Mouse (Mus musculus) heart, embryonic 13.5 days (tissue): ENCODE measurements at regions not wholly inside any gene's neighbourhood (a gene's known extent, or its start where the extent isn't known, plus 50 kb on each side); places are given as distances from the start of the nearest gene placed in this dataset.
A peak's percentile ranks its signal among the peaks of the same experiment; 100 is the strongest.

ENCODE experiments used
- ATAC-seq: fragments of 200-750 bp; cut with Nextera tagmentation; 2 replicates; pipeline ENCODE4 v1.8.0; 2017; ENCODE audit warnings: moderate TSS enrichment; ENCODE audit not compliant: insufficient number of reproducible peaks, low FRiP score, low TSS enrichment; ENCODE audit errors: extremely low read depth
- H3K27ac ChIP-seq: fragments of 300-500 bp; sonication (generic); replicated peaks from 2 replicates; pipeline ENCODE4 v1.5.1; 2015; ENCODE audit warnings: moderate library complexity, mild to moderate bottlenecking, inconsistent platforms
- H3K27me3 ChIP-seq: fragments of 300-500 bp; sonication (generic); replicated peaks from 2 replicates; pipeline ENCODE4 v1.6.1; 2015; ENCODE audit warnings: mild to moderate bottlenecking, inconsistent platforms
- H3K36me3 ChIP-seq: fragments of 300-500 bp; sonication (generic); 2 replicates; pipeline ENCODE4 v1.6.1; 2015; ENCODE audit warnings: mild to moderate bottlenecking, inconsistent platforms
- H3K4me1 ChIP-seq: fragments of 300-500 bp; sonication (generic); 2 replicates; pipeline ENCODE4 v1.6.1; 2015; ENCODE audit warnings: inconsistent platforms
- H3K4me2 ChIP-seq: fragments of 300-500 bp; sonication (generic); 2 replicates; pipeline ENCODE4 v1.6.1; 2015; ENCODE audit warnings: inconsistent platforms, mild to moderate bottlenecking, moderate library complexity
- H3K4me3 ChIP-seq: fragments of 300-500 bp; sonication (generic); 2 replicates; pipeline ENCODE4 v1.5.1; 2015; ENCODE audit warnings: moderate library complexity, mild to moderate bottlenecking, inconsistent platforms
- H3K9ac ChIP-seq: fragments of 300-500 bp; sonication (generic); 2 replicates; pipeline ENCODE4 v1.6.1; 2015; ENCODE audit warnings: inconsistent platforms, mild to moderate bottlenecking, moderate library complexity
- H3K9me3 ChIP-seq: fragments of 300-500 bp; sonication (generic); 2 replicates; pipeline ENCODE4 v1.6.1; 2016; ENCODE audit warnings: inconsistent platforms
- WGBS: fragments of 180-500 bp; shearing (Covaris S2); methylation state at CpG from one replicate; pipeline ENCODE4 v1.1.7; 2015; ENCODE audit warnings: mixed read lengths; 5-methylcytosine and 5-hydroxymethylcytosine counted together

DNA sequence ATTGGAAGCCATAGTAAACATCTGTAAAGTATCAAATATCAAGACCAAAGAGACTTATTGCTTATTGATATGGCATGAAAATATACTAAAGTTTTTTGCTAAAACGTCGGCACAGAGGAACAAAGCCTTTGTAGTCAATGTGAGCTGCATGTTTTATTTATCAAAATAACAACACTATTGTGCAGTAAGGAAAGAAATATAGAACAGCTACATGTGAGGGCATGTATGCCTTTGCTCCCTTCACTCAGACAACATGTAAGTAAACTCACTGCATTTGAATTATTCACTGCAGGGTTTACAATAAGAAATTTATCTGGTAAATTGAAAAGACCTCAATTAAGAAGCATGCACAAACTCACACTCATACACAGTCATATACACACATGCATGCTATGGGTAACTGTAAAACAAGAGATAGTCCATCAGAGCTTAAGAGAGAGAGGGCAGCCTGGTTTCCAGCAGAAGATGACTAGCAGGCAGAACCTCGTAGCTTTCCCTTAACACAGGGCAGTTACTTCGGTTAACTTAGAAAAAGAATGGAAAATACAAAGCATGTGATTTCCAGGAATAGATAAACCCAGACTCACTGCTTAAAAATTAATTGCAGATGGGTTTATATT lies 182.7 kb downstream of the Gm11146 start:
- ATAC-seq = no peak
- no peak overlapping the region for H3K27ac ChIP-seq
- no peak overlapping the region for H3K4me2 ChIP-seq
- no peaks in the 10 kb centered on the region for H3K9me3 ChIP-seq
- H3K36me3 ChIP-seq = no peaks in the 10 kb centered on the region
- H3K4me1 ChIP-seq = peaks cover 47% of the 10 kb centered on the region
- no peak overlapping the region for H3K9ac ChIP-seq
- H3K4me3 ChIP-seq = no peak overlapping the region
- H3K27me3 ChIP-seq = no peaks in the 10 kb centered on the region
- 51% methylated on average over 4 of the region's 4 CpGs for WGBS

DNA sequence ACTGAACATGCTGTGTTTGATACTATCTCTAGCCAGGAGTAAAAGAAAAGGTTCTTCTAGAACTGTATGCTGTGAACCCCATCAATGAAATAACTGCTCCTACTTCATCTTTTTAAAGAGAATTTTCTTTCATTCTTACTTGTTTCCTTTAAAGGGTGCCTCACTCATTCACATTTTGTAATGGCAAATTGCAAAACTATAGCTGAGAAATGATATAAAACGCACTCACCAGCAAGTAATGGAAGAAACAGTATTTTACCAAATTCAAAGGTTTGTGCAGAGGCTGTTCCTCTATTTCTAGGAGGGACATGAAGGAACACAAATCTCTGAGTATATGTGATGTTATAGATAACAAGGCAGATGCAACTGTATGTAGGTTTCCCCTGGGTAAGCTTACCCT lies 183.4 kb downstream of the Gm11146 start:
- Histone ChIP-seq H3K9ac (no peak overlapping the region), H3K4me1 (peaks cover 49% of the 10 kb centered on the region), H3K4me3 (no peak overlapping the region), H3K4me2 (no peak overlapping the region), H3K27ac (no peak overlapping the region), H3K27me3 (no peaks in the 10 kb centered on the region), H3K9me3 (no peaks in the 10 kb centered on the region), H3K36me3 (no peaks in the 10 kb centered on the region)
- WGBS = 83% methylated on average over 1 of the region's 1 CpGs
- no peak for ATAC-seq

DNA sequence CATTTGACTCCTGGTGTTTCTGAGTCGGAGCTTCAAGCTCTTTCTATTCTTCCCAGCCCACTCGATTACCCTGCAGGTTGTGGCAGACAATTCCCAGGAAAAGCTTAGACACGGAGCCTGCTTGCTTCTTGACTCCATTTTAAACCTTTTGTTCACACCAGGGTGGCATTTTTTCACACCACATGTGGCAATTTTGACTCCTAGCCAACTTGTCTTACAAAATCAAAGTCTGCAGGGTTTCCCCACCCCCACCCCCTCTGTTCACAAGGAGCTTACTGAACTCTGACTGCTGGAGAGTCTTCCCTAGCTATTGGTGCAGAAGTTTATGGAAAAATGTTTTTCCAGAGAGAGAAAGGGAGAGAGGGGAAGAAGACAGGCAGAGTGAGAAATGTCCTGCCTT lies 184.1 kb downstream of the Gm11146 start:
- no peaks in the 10 kb centered on the region for H3K27me3 ChIP-seq
- peaks cover 46% of the 10 kb centered on the region for H3K4me1 ChIP-seq
- 6% methylated on average over 3 of the region's 3 CpGs for WGBS
- ATAC-seq = no peak
- no peaks in the 10 kb centered on the region for H3K36me3 ChIP-seq
- peak overlapping the region; percentile 25 for H3K4me3 ChIP-seq
- no peaks in the 10 kb centered on the region for H3K9me3 ChIP-seq
- H3K4me2 ChIP-seq = peak overlapping the region; percentile 63
- H3K9ac ChIP-seq = peak overlapping the region; percentile 74
- H3K27ac ChIP-seq = peak overlapping the region; percentile 66

- H3K4me2 ChIP-seq = no peak overlapping the region
- H3K27me3 ChIP-seq = no peaks in the 10 kb centered on the region
- no peak overlapping the region for H3K9ac ChIP-seq
- no peaks in the 10 kb centered on the region for H3K9me3 ChIP-seq
- ATAC-seq = no peak
- H3K4me1 ChIP-seq = peaks cover 23% of the 10 kb centered on the region
- H3K4me3 ChIP-seq = no peak overlapping the region
- no peaks in the 10 kb centered on the region for H3K36me3 ChIP-seq
- H3K27ac ChIP-seq = no peak overlapping the region
- WGBS = 13% methylated on average over 1 of the region's 1 CpGs
Measured at GRCm38 (mm10) chr16:77414562-77414961, 187.3 kb downstream of the Gm11146 start.

DNA sequence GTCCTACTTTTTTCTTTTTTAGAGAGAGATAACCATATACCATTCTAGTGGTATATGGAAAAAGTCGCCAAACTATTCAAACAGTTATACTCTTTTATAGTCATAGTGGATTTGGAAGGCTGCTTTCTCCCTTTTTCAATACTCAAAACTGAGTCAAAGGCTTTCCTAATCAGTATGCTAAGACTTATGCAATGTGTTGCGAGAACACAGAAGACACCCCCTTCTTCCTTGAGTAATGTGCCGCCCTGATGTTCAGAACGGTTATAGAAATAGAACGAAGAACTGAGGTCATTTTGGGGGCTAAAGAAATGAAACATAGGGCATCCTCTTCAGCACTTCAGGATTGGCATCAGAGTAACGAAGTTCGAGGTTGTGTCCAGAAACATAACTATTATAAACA lies 192.7 kb downstream of the Gm11146 start:
- no peaks in the 10 kb centered on the region for H3K36me3 ChIP-seq
- no peaks in the 10 kb centered on the region for H3K9me3 ChIP-seq
- H3K27ac ChIP-seq = no peak overlapping the region
- ATAC-seq = no peak
- no peak overlapping the region for H3K4me2 ChIP-seq
- no peak overlapping the region for H3K9ac ChIP-seq
- WGBS = 84% methylated on average over 7 of the region's 7 CpGs
- no peak overlapping the region for H3K4me3 ChIP-seq
- H3K27me3 ChIP-seq = no peaks in the 10 kb centered on the region
- peaks cover 9% of the 10 kb centered on the region for H3K4me1 ChIP-seq

DNA sequence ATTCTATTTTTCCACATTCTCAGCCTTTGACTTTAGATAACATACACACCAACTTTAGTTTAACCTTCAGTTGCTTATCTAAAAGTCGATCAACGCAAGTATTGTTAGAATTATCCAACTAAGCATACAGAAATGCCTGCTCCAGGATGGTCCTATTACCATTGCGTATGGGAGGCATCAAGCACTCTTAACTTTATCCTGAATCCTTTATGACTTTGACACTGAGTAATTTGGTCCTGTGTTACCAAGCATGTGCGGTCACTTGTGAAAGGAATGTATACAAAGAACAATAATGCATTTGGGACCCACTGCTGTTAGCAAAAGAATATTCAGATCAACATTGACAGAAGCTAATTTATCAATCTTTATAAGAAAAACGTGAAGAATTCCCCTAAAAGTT lies 194.9 kb downstream of the Gm11146 start:
- H3K4me3 ChIP-seq = no peak overlapping the region
- peaks cover 21% of the 10 kb centered on the region for H3K4me1 ChIP-seq
- H3K27me3 ChIP-seq = no peaks in the 10 kb centered on the region
- H3K27ac ChIP-seq = no peak overlapping the region
- no peak for ATAC-seq
- no peaks in the 10 kb centered on the region for H3K36me3 ChIP-seq
- H3K9me3 ChIP-seq = no peaks in the 10 kb centered on the region
- WGBS = 79% methylated on average over 5 of the region's 5 CpGs
- no peak overlapping the region for H3K9ac ChIP-seq
- no peak overlapping the region for H3K4me2 ChIP-seq

DNA sequence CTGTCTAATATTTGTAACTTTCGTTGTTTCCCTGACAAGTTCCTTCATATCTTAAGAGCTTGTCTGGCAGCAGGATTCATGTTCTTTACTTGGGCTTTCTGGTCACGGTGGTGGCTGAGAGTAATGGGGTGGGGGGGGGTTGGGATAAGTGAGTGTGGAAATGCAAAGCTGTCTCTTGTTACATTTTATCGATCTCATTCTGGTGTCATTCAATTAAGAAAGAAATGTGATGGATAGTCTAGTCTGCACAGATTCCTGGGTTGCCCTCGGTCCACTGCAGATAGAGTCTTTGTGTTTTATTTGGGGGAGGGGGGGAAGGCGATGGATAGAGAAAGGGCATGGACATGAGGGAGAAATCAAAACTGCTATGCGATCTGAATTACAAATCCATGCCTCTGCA lies 196.0 kb downstream of the Gm11146 start:
- Histone ChIP-seq H3K4me2 (no peak overlapping the region), H3K36me3 (no peaks in the 10 kb centered on the region), H3K9ac (no peak overlapping the region), H3K4me1 (peaks cover 27% of the 10 kb centered on the region), H3K9me3 (no peaks in the 10 kb centered on the region), H3K27ac (no peak overlapping the region), H3K4me3 (no peak overlapping the region), H3K27me3 (no peaks in the 10 kb centered on the region)
- ATAC-seq = no peak
- WGBS = 68% methylated on average over 6 of the region's 6 CpGs

DNA sequence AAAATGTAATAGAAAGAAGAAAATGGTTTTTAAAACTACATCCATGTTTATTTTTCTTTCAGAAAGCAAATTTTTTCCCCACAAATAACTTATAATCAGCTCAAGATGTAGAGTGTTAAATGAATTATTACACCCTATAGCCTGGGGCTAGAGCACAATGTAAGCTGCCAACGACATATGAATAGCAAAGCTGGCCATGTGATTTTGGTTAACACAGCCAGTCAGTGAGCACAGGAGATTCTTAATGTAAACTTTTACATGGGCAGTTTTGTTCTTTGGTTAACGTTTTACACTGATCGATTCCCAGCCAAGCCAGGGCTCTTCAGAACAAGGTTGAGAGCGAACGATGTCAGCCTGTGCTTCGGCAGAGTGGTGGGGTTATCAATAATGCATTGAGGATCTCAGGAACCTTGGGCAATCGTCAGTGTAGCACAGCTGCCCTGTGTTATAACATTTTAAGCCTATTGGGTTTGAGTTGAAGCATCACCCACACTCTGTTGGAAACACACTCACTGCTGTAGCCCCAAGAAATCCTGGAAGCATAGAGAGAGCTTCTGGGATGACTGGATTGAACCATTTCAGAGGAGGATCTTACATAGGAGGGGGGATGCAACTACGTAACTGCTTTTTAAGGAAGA lies 196.6 kb downstream of the Gm11146 start:
- no peak overlapping the region for H3K9ac ChIP-seq
- whole genome bisulfite sequencing = 69% methylated on average over 8 of the region's 8 CpGs
- H3K9me3 ChIP-seq = no peaks in the 10 kb centered on the region
- H3K36me3 ChIP-seq = no peaks in the 10 kb centered on the region
- peaks cover 32% of the 10 kb centered on the region for H3K4me1 ChIP-seq
- ATAC-seq = no peak
- H3K27ac ChIP-seq = no peak overlapping the region
- no peak overlapping the region for H3K4me3 ChIP-seq
- no peak overlapping the region for H3K4me2 ChIP-seq
- no peaks in the 10 kb centered on the region for H3K27me3 ChIP-seq

DNA sequence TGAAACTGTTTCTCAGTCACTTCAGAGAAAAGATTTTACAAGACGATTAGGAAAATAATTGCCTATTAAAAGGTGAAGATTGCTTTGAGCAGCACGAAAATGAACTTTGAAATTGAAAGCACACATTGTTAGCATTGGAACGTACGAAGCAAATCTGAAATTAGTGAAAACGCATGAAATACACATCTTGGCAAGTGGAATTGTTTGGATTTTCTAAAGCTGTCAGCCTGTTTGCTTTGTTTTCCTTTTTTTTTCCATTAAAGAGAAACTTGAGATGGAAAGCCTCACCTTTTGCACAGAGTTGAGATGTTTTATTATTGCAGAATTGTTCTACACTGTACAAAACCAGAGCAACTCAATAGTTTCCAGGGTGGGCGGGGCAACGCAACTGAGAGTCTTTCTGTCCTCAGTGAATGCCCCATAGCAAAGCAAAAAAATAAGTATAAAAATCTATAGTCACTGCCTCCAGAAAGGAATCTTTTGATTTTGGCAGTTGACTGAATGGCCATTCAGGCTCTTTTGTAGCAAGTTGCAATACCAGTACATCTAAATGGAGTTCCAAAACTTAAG lies 199.1 kb downstream of the Gm11146 start:
- 85% methylated on average over 7 of the region's 7 CpGs for WGBS

GRCm38 (mm10) chr16:77401185-77401943 lies 200.5 kb downstream of the Gm11146 start:
- H3K4me3 ChIP-seq = no peak overlapping the region
- 67% methylated on average over 4 of the region's 4 CpGs for WGBS

More for the DNA sequence above, 199.1 kb downstream of the Gm11146 start:
- Histone ChIP-seq H3K4me1 (peaks cover 44% of the 10 kb centered on the region), H3K36me3 (no peaks in the 10 kb centered on the region), H3K9ac (no peak overlapping the region), H3K4me3 (no peak overlapping the region), H3K27ac (no peak overlapping the region), H3K9me3 (no peaks in the 10 kb centered on the region), H3K27me3 (no peaks in the 10 kb centered on the region), H3K4me2 (no peak overlapping the region)
- ATAC-seq = no peak

GRCm38 (mm10) chr16:77400276-77400891 lies 201.5 kb downstream of the Gm11146 start:
- Histone ChIP-seq H3K4me1 (peaks cover 37% of the 10 kb centered on the region), H3K9me3 (no peaks in the 10 kb centered on the region), H3K27me3 (no peaks in the 10 kb centered on the region), H3K4me2 (peak overlapping the region; percentile 77), H3K27ac (peak overlapping the region; percentile 82), H3K9ac (peak overlapping the region; percentile 79), H3K36me3 (peaks cover 5% of the 10 kb centered on the region), H3K4me3 (peak overlapping the region; percentile 49)
- ATAC-seq = no peak; the same call in 1 of the 2 replicates
- WGBS = 2% methylated on average over 13 of the region's 13 CpGs

More at GRCm38 (mm10) chr16:77401185-77401943, 200.5 kb downstream of the Gm11146 start:
- Histone ChIP-seq H3K4me2 (peak overlapping the region; percentile 77), H3K36me3 (peaks cover 5% of the 10 kb centered on the region), H3K27ac (peak overlapping the region; percentile 82), H3K27me3 (no peaks in the 10 kb centered on the region), H3K9ac (peak overlapping the region; percentile 79), H3K9me3 (no peaks in the 10 kb centered on the region), H3K4me1 (peaks cover 44% of the 10 kb centered on the region)
- no peak for ATAC-seq
